Mouse (Mus musculus): ENCODE results near the gene Cd9. TPM values are rescaled to one million over a fixed set of nuclear protein-coding genes. Genes with fewer than 3 reads are reported as not detected.
A peak's percentile ranks its signal among the peaks of the same experiment; 100 is the strongest.

The Cd9 gene
- polyA plus RNA-seq, 1 experiment from 2014 or later = 487 TPM

DNA sequence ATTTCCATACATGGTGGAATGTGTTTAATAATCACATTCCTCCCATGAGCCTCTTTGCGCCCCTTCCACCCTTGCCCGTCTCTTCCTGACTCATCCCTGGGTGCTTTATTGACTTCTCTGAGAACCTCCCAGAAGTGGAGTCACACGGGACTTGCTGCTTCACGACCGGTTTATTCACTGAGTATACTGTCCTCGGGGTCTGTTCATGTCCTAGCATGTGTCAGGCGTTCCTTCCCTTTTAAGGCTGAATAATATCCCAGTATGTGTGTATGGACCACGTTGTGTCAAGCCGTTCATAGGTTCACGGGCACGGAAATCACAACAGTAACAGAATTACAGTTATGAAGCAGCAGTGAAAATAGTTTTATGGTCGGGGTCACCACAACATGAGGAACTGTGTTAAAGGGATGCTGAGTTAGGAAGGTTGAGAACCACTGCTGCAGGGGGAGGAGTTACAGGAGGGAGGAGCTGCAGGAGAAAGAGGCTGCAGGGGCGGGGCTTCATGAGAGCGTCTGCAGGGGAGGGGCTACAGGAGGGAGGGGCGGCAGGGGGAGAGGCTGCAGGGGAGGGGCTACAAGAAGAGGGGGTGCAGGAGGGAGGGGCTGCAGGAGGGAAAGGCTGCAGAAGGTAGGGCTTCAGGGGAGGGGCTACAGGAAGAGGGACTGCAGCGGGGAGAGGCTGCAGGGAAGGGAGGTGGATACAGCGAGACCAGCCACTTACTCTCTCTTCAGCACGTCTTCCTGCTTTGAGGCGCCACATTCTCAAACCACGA, 72.4 kb downstream of the Cd9 start:
- H3K36me3 ChIP-seq (ENCODE audit: control insufficient read depth, insufficient read depth, low read length) = no peaks in the 10 kb centered on the region
- H3K27me3 ChIP-seq (ENCODE audit: control insufficient read depth, insufficient read depth, low read length) = no peaks in the 10 kb centered on the region
- H3K4me2 ChIP-seq (replicated peaks; ENCODE audit: low read depth) = peak overlapping the region; percentile 41
- peak; percentile 19; the same call in 1 of the 2 replicates for ATAC-seq (ENCODE audit: low FRiP score, low TSS enrichment)
- H3K9me3 ChIP-seq (ENCODE audit: control insufficient read depth, low read length) = no peaks in the 10 kb centered on the region
- peak overlapping the region; percentile 80 for H3K27ac ChIP-seq (replicated peaks)
- no peaks in the 10 kb centered on the region; the same call in 1 of the 2 replicates for H3K4me1 ChIP-seq (replicated peaks; ENCODE audit: control insufficient read depth, insufficient read depth)
- H3K4me3 ChIP-seq (ENCODE audit: low read depth, low read length) = peak overlapping the region; percentile 10; the same call in 1 of the 2 replicates
- H3K9ac ChIP-seq (ENCODE audit: low read length) = peak overlapping the region; percentile 31; the same call in 1 of the 2 replicates
- peak; percentile 85 for DNase-seq (ENCODE audit: low spot score)
- 16% methylated on average over 19 of the region's 20 CpGs for WGBS
- TF ChIP-seq CTCF (IDR thresholded peaks at IDR 0.05; ENCODE audit: low read depth) (peak; percentile 9; the same call in 1 of the 2 replicates), EP300 (optimal IDR thresholded peaks at IDR 0.05) (no peak)

- no peak overlapping the region for H3K4me2 ChIP-seq (replicated peaks; ENCODE audit: low read depth)
- ATAC-seq (ENCODE audit: low FRiP score, low TSS enrichment) (no peak), DNase-seq (ENCODE audit: low spot score) (no peak)
- no peaks in the 10 kb centered on the region for H3K27me3 ChIP-seq (ENCODE audit: control insufficient read depth, insufficient read depth, low read length)
- no peak overlapping the region for H3K9ac ChIP-seq (ENCODE audit: low read length)
- no peak overlapping the region for H3K4me3 ChIP-seq (ENCODE audit: low read depth, low read length)
- no peak overlapping the region; the same call in 1 of the 2 replicates for H3K27ac ChIP-seq (replicated peaks)
- no peaks in the 10 kb centered on the region; the same call in 1 of the 2 replicates for H3K4me1 ChIP-seq (replicated peaks; ENCODE audit: control insufficient read depth, insufficient read depth)
- no peak for TF ChIP-seq EP300 (optimal IDR thresholded peaks at IDR 0.05)
- TF ChIP-seq CTCF (IDR thresholded peaks at IDR 0.05; ENCODE audit: low read depth) = no peak
- H3K36me3 ChIP-seq (ENCODE audit: control insufficient read depth, insufficient read depth, low read length) = no peaks in the 10 kb centered on the region
- 64% methylated on average over 16 of the region's 16 CpGs for WGBS
- no peaks in the 10 kb centered on the region for H3K9me3 ChIP-seq (ENCODE audit: control insufficient read depth, low read length)
Measured at GRCm38 (mm10) chr6:125420458-125421063, 74.0 kb downstream of the Cd9 start.

GRCm38 (mm10) chr6:125418744-125419143, 75.8 kb downstream of the Cd9 start:
- TF ChIP-seq EP300 (optimal IDR thresholded peaks at IDR 0.05) (no peak), CTCF (IDR thresholded peaks at IDR 0.05; ENCODE audit: low read depth) (peak; percentile 91)
- H3K9me3 ChIP-seq (ENCODE audit: control insufficient read depth, low read length) = no peaks in the 10 kb centered on the region
- no peak overlapping the region for H3K9ac ChIP-seq (ENCODE audit: low read length)
- H3K4me1 ChIP-seq (replicated peaks; ENCODE audit: control insufficient read depth, insufficient read depth) = no peaks in the 10 kb centered on the region
- H3K36me3 ChIP-seq (ENCODE audit: control insufficient read depth, insufficient read depth, low read length) = no peaks in the 10 kb centered on the region
- peak; percentile 72 for ATAC-seq (ENCODE audit: low FRiP score, low TSS enrichment)
- no peaks in the 10 kb centered on the region for H3K27me3 ChIP-seq (ENCODE audit: control insufficient read depth, insufficient read depth, low read length)
- H3K27ac ChIP-seq (replicated peaks) = no peak overlapping the region
- DNase-seq (ENCODE audit: low spot score) = peak; percentile 87
- no peak overlapping the region for H3K4me3 ChIP-seq (ENCODE audit: low read depth, low read length)
- no peak overlapping the region for H3K4me2 ChIP-seq (replicated peaks; ENCODE audit: low read depth)
- WGBS = 5% methylated on average over 9 of the region's 9 CpGs

DNA sequence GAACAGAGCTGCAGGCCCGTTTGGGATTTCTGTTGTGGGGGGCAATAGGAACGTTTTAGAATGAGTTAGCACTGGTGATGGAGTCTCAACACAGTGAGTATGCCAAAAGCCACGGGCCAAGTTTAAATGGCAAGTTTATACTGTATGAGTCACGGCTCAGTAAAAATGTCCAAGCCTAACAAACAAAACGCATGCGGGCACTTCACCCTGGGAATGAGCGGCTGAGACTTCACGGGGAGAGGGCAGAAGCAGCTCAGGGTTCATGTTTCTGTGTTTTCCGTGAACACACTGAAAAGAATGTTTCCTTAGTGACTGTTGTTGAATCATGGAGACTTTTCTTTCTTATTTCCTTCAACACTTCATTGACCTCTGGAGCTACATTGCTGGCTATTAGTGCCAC, 81.3 kb downstream of the Cd9 start:
- no peaks in the 10 kb centered on the region for H3K27me3 ChIP-seq (ENCODE audit: control insufficient read depth, insufficient read depth, low read length)
- WGBS = 49% methylated on average over 9 of the region's 9 CpGs
- ATAC-seq (ENCODE audit: low FRiP score, low TSS enrichment) (peak; percentile 88), DNase-seq (ENCODE audit: low spot score) (peak; percentile 53)
- no peak overlapping the region for H3K9ac ChIP-seq (ENCODE audit: low read length)
- TF ChIP-seq CTCF (IDR thresholded peaks at IDR 0.05; ENCODE audit: low read depth) = no peak
- TF ChIP-seq EP300 (optimal IDR thresholded peaks at IDR 0.05) = no peak
- no peak overlapping the region for H3K4me2 ChIP-seq (replicated peaks; ENCODE audit: low read depth)
- H3K9me3 ChIP-seq (ENCODE audit: control insufficient read depth, low read length) = no peaks in the 10 kb centered on the region
- H3K4me3 ChIP-seq (ENCODE audit: low read depth, low read length) = no peak overlapping the region
- H3K27ac ChIP-seq (replicated peaks) = no peak overlapping the region; the same call in 1 of the 2 replicates
- no peaks in the 10 kb centered on the region for H3K4me1 ChIP-seq (replicated peaks; ENCODE audit: control insufficient read depth, insufficient read depth)
- no peaks in the 10 kb centered on the region for H3K36me3 ChIP-seq (ENCODE audit: control insufficient read depth, insufficient read depth, low read length)

DNA sequence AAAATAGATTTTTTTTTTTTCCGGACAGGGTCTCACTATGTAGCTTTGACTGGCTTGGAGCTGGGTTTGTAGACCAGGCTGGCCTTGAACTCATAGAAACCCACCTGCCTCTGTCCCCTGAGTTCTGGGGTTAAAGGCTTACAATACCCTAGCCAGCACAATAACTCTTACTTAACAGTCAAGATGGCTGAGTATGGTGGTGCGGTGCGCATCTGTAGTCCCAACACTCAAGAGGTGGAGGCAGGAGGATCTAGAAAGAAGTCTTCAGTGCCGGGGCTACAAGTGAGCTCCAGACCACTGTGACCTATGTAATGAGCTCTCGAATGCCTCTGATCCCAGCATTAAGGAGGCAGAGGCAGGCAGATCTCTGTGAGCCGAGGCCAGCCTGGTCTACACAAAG, 82.9 kb downstream of the Cd9 start:
- TF ChIP-seq EP300 (optimal IDR thresholded peaks at IDR 0.05) (no peak), CTCF (IDR thresholded peaks at IDR 0.05; ENCODE audit: low read depth) (no peak)
- H3K4me2 ChIP-seq (replicated peaks; ENCODE audit: low read depth) = no peak overlapping the region
- H3K4me3 ChIP-seq (ENCODE audit: low read depth, low read length) = no peak overlapping the region
- 86% methylated on average over 6 of the region's 6 CpGs for WGBS
- DNase-seq (ENCODE audit: low spot score) (no peak), ATAC-seq (ENCODE audit: low FRiP score, low TSS enrichment) (no peak)
- no peaks in the 10 kb centered on the region for H3K4me1 ChIP-seq (replicated peaks; ENCODE audit: control insufficient read depth, insufficient read depth)
- H3K9ac ChIP-seq (ENCODE audit: low read length) = no peak overlapping the region
- no peak overlapping the region; the same call in 1 of the 2 replicates for H3K27ac ChIP-seq (replicated peaks)
- H3K27me3 ChIP-seq (ENCODE audit: control insufficient read depth, insufficient read depth, low read length) = no peaks in the 10 kb centered on the region
- H3K36me3 ChIP-seq (ENCODE audit: control insufficient read depth, insufficient read depth, low read length) = no peaks in the 10 kb centered on the region
- no peaks in the 10 kb centered on the region for H3K9me3 ChIP-seq (ENCODE audit: control insufficient read depth, low read length)

All from stomach, postnatal 0 days (tissue).